Mouse (Mus musculus): ENCODE measurements at regions not wholly inside any gene's neighbourhood (a gene's known extent, or its start where the extent isn't known, plus 50 kb on each side); places are given as distances from the start of the nearest gene placed in this dataset. TPM values are rescaled to one million over a fixed set of nuclear protein-coding genes. Genes with fewer than 3 reads are reported as not detected.

GRCm38 (mm10) chr10:24981763-24982162 is 54.5 kb upstream of the Arg1 start:
- H3K4me3 ChIP-seq (replicated peaks): no peak overlapping the region
- H3K27me3 ChIP-seq: no peaks in the 10 kb centered on the region
- no peak overlapping the region for H3K4me2 ChIP-seq
- 70% methylated on average over 3 of the region's 3 CpGs for WGBS
- H3K9me3 ChIP-seq (replicated peaks): peaks cover 8% of the 10 kb centered on the region; the same call in 1 of the 2 replicates
- no peak overlapping the region for H3K9ac ChIP-seq
- ATAC-seq (replicated peaks; ENCODE audit: low FRiP score): no peak
- H3K27ac ChIP-seq: no peak overlapping the region
- H3K4me1 ChIP-seq: no peaks in the 10 kb centered on the region
- H3K36me3 ChIP-seq: no peaks in the 10 kb centered on the region

Small RNAs in the stretch of these regions (microRNA-seq; reads per million reads assigned to microRNA genes)
- not detected for gene Gm22566
